Comparison of ENCODE assay signal across 13 mouse cellular contexts in the genomic region with DNA sequence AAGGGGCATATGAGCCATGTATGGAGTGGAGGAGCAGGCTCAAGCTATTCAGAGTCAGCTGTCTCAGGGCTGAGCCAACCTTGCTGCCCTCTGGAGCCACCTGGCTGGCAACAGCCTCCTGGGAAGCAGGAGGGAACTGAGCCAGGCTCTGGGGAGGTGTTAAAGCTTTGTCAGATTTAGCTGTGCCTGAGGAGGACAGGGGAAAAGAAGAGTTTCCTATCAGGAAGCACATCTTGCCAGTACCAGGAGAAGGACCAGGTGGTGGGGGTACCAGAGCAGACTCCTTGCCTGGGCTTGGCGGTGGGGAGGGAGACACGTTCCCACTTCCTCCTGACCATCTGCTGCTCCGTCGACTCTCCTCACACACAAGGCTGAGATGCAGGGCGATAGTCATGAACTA. TPM values are rescaled to one million over a fixed set of nuclear protein-coding genes. Genes with fewer than 3 reads are reported as not detected.
DNase-seq lines count a peak whose midpoint lies in the region; ATAC-seq lines count a peak whose summit lies in the region.
"Had no signal": no experiment of that assay in that cellular context is flagged by ENCODE, and none has a peak within 500 bp of the region (broad histone marks: within the 10 kb centered on the region; RNA-seq: fewer than 3 reads in every experiment).

No protein-coding gene starts in this region.

- H3K4me1 ChIP-seq in forebrain, embryonic 14.5 days (ENCODE audit: control insufficient read depth, insufficient read depth, low read length) = peaks cover 30% of the 10 kb centered on the region

- peak; percentile 51 to 64 for DNase-seq in left cerebral cortex, adult 18-20 months (ENCODE audit: low spot score in 2 of 2)
- DNase-seq in left cerebral cortex, postnatal 10 days (ENCODE audit: extremely low spot score in 1 of 2, low spot score in 2 of 2) = no peak
- DNase-seq in forebrain, embryonic 14.5 days (ENCODE audit: low spot score) = peak; percentile 55
- peak; percentile 55 to 86 for DNase-seq in left cerebral cortex, postnatal 25 days (ENCODE audit: low spot score in 2 of 2)
- DNase-seq in right cerebral cortex, adult 2 months (ENCODE audit: low spot score in 2 of 2) = peak; percentile 59 to 61
- DNase-seq in kidney, postnatal 25 days = no peak
- DNase-seq in thymus, postnatal 25 days = no peak
- DNase-seq in thymus, postnatal 4 days = no peak
- DNase-seq: heart, adult 2 months had no signal

- intact Hi-C loops in left cerebral cortex, postnatal 10 days (cut with DNase I) = loop anchor here (10.0 kb wide), 1 partner anchor 857 kb away; no protein-coding TSS in a partner anchor
- intact Hi-C loops in left cerebral cortex, postnatal 25 days (cut with DNase I) = loop anchor here (5.0 to 10.0 kb wide), 2 partner anchors 60 to 1237 kb away; a partner anchor contains a TSS

- WGBS in forebrain, embryonic 14.5 days = 76% methylated on average over 5 of the region's 5 CpGs

- no peak for ATAC-seq in forebrain, embryonic 14.5 days
- ATAC-seq: inflammation-experienced regulatory T-cells, adult 6 months had no signal

- peak overlapping the region; percentile 98 for H3K9ac ChIP-seq in forebrain, embryonic 14.5 days (ENCODE audit: low read length)
- H3K9ac ChIP-seq: embryonic facial prominence, embryonic 15.5 days had no signal

- H3K27me3 ChIP-seq in forebrain, embryonic 14.5 days (replicated peaks; ENCODE audit: control insufficient read depth, insufficient read depth, low read length) = no peaks in the 10 kb centered on the region; the same call in 1 of the 2 replicates

- H3K9me3 ChIP-seq in forebrain, embryonic 14.5 days (replicated peaks; ENCODE audit: control insufficient read depth, low read length) = no peaks in the 10 kb centered on the region
- H3K9me3 ChIP-seq: embryonic facial prominence, embryonic 15.5 days had no signal

- H3K36me3 ChIP-seq in forebrain, embryonic 14.5 days (ENCODE audit: control insufficient read depth, insufficient read depth, low read length) = peaks cover 40% of the 10 kb centered on the region

- peak overlapping the region; percentile 64; the same call in 1 of the 2 replicates for H3K27ac ChIP-seq in forebrain, embryonic 14.5 days (ENCODE audit: low read depth, low read length)
- H3K27ac ChIP-seq: embryonic facial prominence, embryonic 15.5 days; heart, adult 2 months had no signal

- H3K4me2 ChIP-seq in forebrain, embryonic 14.5 days (ENCODE audit: low read length) = peak overlapping the region; percentile 86
- H3K4me2 ChIP-seq: embryonic facial prominence, embryonic 15.5 days had no signal

- peak overlapping the region; percentile 85; the same call in 1 of the 2 replicates for H3K4me3 ChIP-seq in forebrain, embryonic 14.5 days (ENCODE audit: low read depth, low read length)
- H3K4me3 ChIP-seq: embryonic facial prominence, embryonic 15.5 days; heart, adult 2 months had no signal

RNA-seq across cellular contexts. Expression of a gene that starts 2.9 kb away (rescaled TPM):
- 100 to 1,000 TPM; 494 to 520 TPM for total RNA-seq in left cerebral cortex, adult 18-20 months (2021)
- total RNA-seq in left cerebral cortex, postnatal 10 days (2021) = 100 to 1,000 TPM; 512 to 519 TPM
- 225 and 276 TPM in 2 replicates for polyA plus RNA-seq in forebrain, embryonic 14.5 days (2014; fragmentation: Nextera tagmentation; extraction: Ambion mirVana)
- total RNA-seq in left cerebral cortex, postnatal 25 days (2021) = 100 to 1,000 TPM; 436 to 478 TPM
- polyA plus RNA-seq: inflammation-experienced regulatory T-cells, adult 6 months had no signal

RNA-seq across cellular contexts. Expression of a gene that starts 21.2 kb away (rescaled TPM):
- not detected for total RNA-seq in left cerebral cortex, adult 18-20 months (2021)
- total RNA-seq in left cerebral cortex, postnatal 10 days (2021) = not detected
- polyA plus RNA-seq in forebrain, embryonic 14.5 days (2014; fragmentation: Nextera tagmentation; extraction: Ambion mirVana) = not detected in 2 replicates
- total RNA-seq in left cerebral cortex, postnatal 25 days (2021) = not detected
- total RNA-seq: heart, adult 2 months; layer of hippocampus, postnatal 14 days had no signal
- polyA plus RNA-seq: embryonic facial prominence, embryonic 15.5 days; heart, adult 2 months; inflammation-experienced regulatory T-cells, adult 6 months; liver, embryonic 16.5 days had no signal

RNA-seq across cellular contexts. Expression of a gene that starts 25.4 kb away (rescaled TPM):
- 100 to 1,000 TPM in 1 of 2 experiments, 10 to 100 TPM in 1; 93.7 to 101 TPM for total RNA-seq in left cerebral cortex, adult 18-20 months (2021)
- 10 to 100 TPM; 83.1 to 87.6 TPM for total RNA-seq in left cerebral cortex, postnatal 10 days (2021)
- 13.2 and 19.3 TPM in 2 replicates for polyA plus RNA-seq in forebrain, embryonic 14.5 days (2014; fragmentation: Nextera tagmentation; extraction: Ambion mirVana)
- 100 to 1,000 TPM in 1 of 2 experiments, 10 to 100 TPM in 1; 99.5 to 102 TPM for total RNA-seq in left cerebral cortex, postnatal 25 days (2021)
- total RNA-seq: heart, adult 2 months had no signal
- polyA plus RNA-seq: embryonic facial prominence, embryonic 15.5 days; inflammation-experienced regulatory T-cells, adult 6 months; liver, embryonic 16.5 days had no signal

RNA-seq across cellular contexts. Expression of a gene that starts 33.0 kb away (rescaled TPM):
- total RNA-seq in left cerebral cortex, adult 18-20 months (2021) = 1 to 10 TPM; 4.0 to 4.4 TPM
- 1 to 10 TPM; 4.5 to 4.8 TPM for total RNA-seq in left cerebral cortex, postnatal 10 days (2021)
- 42.4 and 63.9 TPM in 2 replicates for polyA plus RNA-seq in forebrain, embryonic 14.5 days (2014; fragmentation: Nextera tagmentation; extraction: Ambion mirVana)
- 1 to 10 TPM; 3.5 to 3.9 TPM for total RNA-seq in left cerebral cortex, postnatal 25 days (2021)

RNA-seq across cellular contexts. Expression of a gene that starts 53.4 kb away (rescaled TPM):
- total RNA-seq in left cerebral cortex, adult 18-20 months (2021) = under 1 TPM; 0.26 to 0.49 TPM
- under 1 TPM; 0.30 to 0.73 TPM for total RNA-seq in left cerebral cortex, postnatal 10 days (2021)
- polyA plus RNA-seq in forebrain, embryonic 14.5 days (2014; fragmentation: Nextera tagmentation; extraction: Ambion mirVana) = 0.14 and 0.19 TPM in 2 replicates
- under 1 TPM; 0.41 TPM for total RNA-seq in left cerebral cortex, postnatal 25 days (2021)

Comparison
In these comparisons a context has a peak if more than half of its experiments do, and no peak if none do; other contexts are left out.
1. DNase-seq: peak in left cerebral cortex, adult 18-20 months (2 of 2), forebrain, embryonic 14.5 days (single experiment), left cerebral cortex, postnatal 25 days (2 of 2) and right cerebral cortex, adult 2 months (2 of 2); none in left cerebral cortex, postnatal 10 days (0 of 2), kidney, postnatal 25 days (0 of 2), thymus, postnatal 25 days (single experiment) and thymus, postnatal 4 days (single experiment).